Mouse (Mus musculus) ES-Bruce4 (cell line): ENCODE data around the gene Pigq. TPM values are rescaled to one million over a fixed set of nuclear protein-coding genes. Genes with fewer than 3 reads are reported as not detected.

ENCODE experiments used
- H3K27ac ChIP-seq: 2 replicates; pipeline ENCODE4 v1.5.1; 2012; ENCODE audit warnings: low read length, inconsistent platforms; ENCODE audit not compliant: insufficient read depth
- H3K27me3 ChIP-seq: 2 replicates; pipeline ENCODE4 v1.6.1; 2012; ENCODE audit warnings: mild to moderate bottlenecking, low read length, inconsistent platforms; ENCODE audit not compliant: control insufficient read depth, poor library complexity, insufficient read depth, severe bottlenecking
- H3K36me3 ChIP-seq: 2 replicates; pipeline ENCODE4 v1.6.1; 2012; ENCODE audit warnings: inconsistent platforms, mild to moderate bottlenecking, low read length, moderate library complexity; ENCODE audit not compliant: control insufficient read depth, poor library complexity, insufficient read depth, severe bottlenecking
- H3K4me1 ChIP-seq: one replicate; pipeline ENCODE4 v1.8.1; 2011; ENCODE audit warnings: low read length; ENCODE audit not compliant: control insufficient read depth, insufficient read depth
- H3K4me3 ChIP-seq: 2 replicates; pipeline ENCODE4 v1.5.1; 2011; ENCODE audit warnings: low read depth, mild to moderate bottlenecking, low read length
- H3K9ac ChIP-seq: 2 replicates; pipeline ENCODE4 v1.6.1; 2012; ENCODE audit warnings: low read depth, mild to moderate bottlenecking, inconsistent platforms; ENCODE audit not compliant: poor library complexity, severe bottlenecking
- H3K9me3 ChIP-seq: replicated peaks from 2 replicates; pipeline ENCODE4 v1.6.1; 2012; ENCODE audit warnings: mild to moderate bottlenecking, low read length, inconsistent platforms; ENCODE audit not compliant: control insufficient read depth, poor library complexity, insufficient read depth, severe bottlenecking
- CTCF ChIP-seq: IDR thresholded peaks from one replicate; pipeline ENCODE4 v1.8.1; 2011; ENCODE audit warnings: low read depth, low read length
- EP300 ChIP-seq: IDR thresholded peaks from 2 replicates; pipeline ENCODE4 v1.6.1; 2011; ENCODE audit warnings: low read depth, low read length; ENCODE audit not compliant: insufficient read depth
- POLR2A ChIP-seq: IDR thresholded peaks from one replicate; pipeline ENCODE4 v1.8.1; 2011; ENCODE audit warnings: low read length; ENCODE audit not compliant: insufficient read depth
- polyA plus RNA-seq: library from polyadenylated mRNA; stranded (reverse); fragments of >200 nt; gene quantifications from 2 replicates; pipeline ENCODE4 v1.2.4, GENCODE M21; 2011; ENCODE audit warnings: low read depth; ENCODE audit not compliant: missing spikeins, insufficient read depth, insufficient read length

Gene Pigq
- polyA plus RNA-seq, 1 experiment: 62.8 TPM

DNA sequence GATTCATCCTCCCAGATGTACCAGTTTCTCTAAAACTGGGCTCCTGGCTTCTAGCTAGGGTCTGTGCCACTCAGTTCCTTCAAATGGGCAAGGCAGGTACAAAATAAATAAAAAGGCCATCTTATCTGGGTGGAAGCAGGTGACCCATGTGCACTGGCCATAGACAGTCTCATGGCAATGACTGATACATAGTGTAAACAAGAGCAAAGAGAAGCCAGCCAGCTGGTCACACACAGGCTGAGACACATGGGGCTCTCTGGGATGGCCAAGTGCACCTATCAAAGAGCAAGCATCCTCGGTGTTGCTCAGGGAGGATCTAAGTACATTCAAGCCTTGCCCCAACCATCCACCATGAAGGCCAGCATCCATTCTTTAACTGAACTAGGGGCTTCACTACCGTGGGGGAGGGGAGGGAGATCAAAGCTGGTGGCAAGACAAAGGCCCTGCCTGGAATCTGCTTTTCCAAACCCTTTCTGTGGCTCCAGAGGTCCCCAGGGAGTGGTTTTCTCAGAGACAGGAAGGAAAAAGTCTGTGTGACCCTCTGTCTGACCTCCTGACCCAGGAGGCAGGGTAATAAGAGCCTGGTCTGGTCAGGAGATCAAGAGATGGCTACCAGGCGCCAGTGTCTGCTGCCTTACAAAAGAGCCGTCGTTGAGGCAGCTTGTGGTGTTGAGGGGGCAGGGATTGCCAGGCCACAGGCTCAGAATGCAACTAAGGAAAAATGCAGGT is 63.7 kb downstream of the Pigq start:
- Histone ChIP-seq H3K27me3 (no peaks in the 10 kb centered on the region), H3K36me3 (peaks cover 5% of the 10 kb centered on the region; the same call in 1 of the 2 replicates), H3K27ac (peak overlapping the region; percentile 25), H3K9ac (no peak overlapping the region), H3K4me3 (no peak overlapping the region), H3K4me1 (peaks cover 11% of the 10 kb centered on the region), H3K9me3 (no peaks in the 10 kb centered on the region)
- TF ChIP-seq EP300 (no peak), POLR2A (no peak), CTCF (no peak)

- H3K4me1 ChIP-seq: peaks cover 11% of the 10 kb centered on the region
- H3K9ac ChIP-seq: no peak within 1 kb of the TSS
- H3K27me3 ChIP-seq: no peaks in the 10 kb centered on the region
- no peak within 1 kb of the TSS for H3K4me3 ChIP-seq
- no peaks in the 10 kb centered on the region for H3K9me3 ChIP-seq
- peaks cover 5% of the 10 kb centered on the region; the same call in 1 of the 2 replicates for H3K36me3 ChIP-seq
- peak within 1 kb of the TSS; percentile 25 for H3K27ac ChIP-seq
- TF ChIP-seq POLR2A: no peak
- no peak for TF ChIP-seq EP300
- no peak for TF ChIP-seq CTCF
Observed at GRCm38 (mm10) chr17:25880196-25880910, 64.4 kb downstream of the Pigq start, which contains the start of gene Wfikkn1. TSS of gene Wfikkn1 (minus strand) at chr17:25880858.

DNA sequence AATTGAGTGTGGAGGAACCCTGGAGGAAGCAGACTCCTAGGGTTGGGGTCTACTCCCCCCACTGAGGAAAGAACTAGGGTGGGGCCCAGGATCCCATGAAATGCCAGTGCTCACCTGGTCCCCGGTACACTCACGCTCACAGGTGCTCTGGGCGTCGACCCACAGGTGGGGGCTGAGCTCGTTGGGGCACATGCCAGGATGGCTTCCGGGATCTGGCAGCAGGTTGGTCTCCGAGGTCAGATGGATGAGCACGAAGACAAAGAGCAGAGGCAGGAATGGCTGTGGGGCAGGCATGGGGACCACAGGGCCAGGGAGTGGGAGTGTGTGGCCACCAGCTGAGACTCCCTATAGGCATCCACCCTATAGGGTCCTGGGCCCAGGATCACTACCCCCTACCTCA is 65.0 kb downstream of the Pigq start:
- TF ChIP-seq POLR2A (no peak), CTCF (no peak), EP300 (no peak)
- H3K36me3 ChIP-seq: peaks cover 5% of the 10 kb centered on the region; the same call in 1 of the 2 replicates
- no peak overlapping the region for H3K27ac ChIP-seq
- H3K4me3 ChIP-seq: no peak overlapping the region
- no peaks in the 10 kb centered on the region for H3K27me3 ChIP-seq
- H3K9ac ChIP-seq: no peak overlapping the region
- H3K9me3 ChIP-seq: no peaks in the 10 kb centered on the region
- H3K4me1 ChIP-seq: peaks cover 11% of the 10 kb centered on the region

GRCm38 (mm10) chr17:25879261-25879660 is 65.5 kb downstream of the Pigq start:
- no peak overlapping the region for H3K9ac ChIP-seq
- H3K4me1 ChIP-seq: peaks cover 11% of the 10 kb centered on the region
- H3K27me3 ChIP-seq: no peaks in the 10 kb centered on the region
- 0 out of 2 replicates have a peak, but pooled peaks cover under 1% of the 10 kb centered on the region for H3K36me3 ChIP-seq
- H3K27ac ChIP-seq: no peak overlapping the region
- no peaks in the 10 kb centered on the region for H3K9me3 ChIP-seq
- no peak overlapping the region for H3K4me3 ChIP-seq
- TF ChIP-seq EP300 (no peak), CTCF (peak; percentile 92)

- no peak overlapping the region for H3K4me3 ChIP-seq
- no peak overlapping the region for H3K27ac ChIP-seq
- H3K4me1 ChIP-seq: peaks cover 11% of the 10 kb centered on the region
- H3K9ac ChIP-seq: no peak overlapping the region
- H3K9me3 ChIP-seq: no peaks in the 10 kb centered on the region
- H3K36me3 ChIP-seq: no peaks in the 10 kb centered on the region
- TF ChIP-seq EP300 (no peak), POLR2A (no peak), CTCF (no peak)
- no peaks in the 10 kb centered on the region for H3K27me3 ChIP-seq
Observed at GRCm38 (mm10) chr17:25878611-25879180, 66.0 kb downstream of the Pigq start.
